Mouse (Mus musculus) adrenal gland, postnatal 4 days (tissue): ENCODE measurements at regions not wholly inside any gene's neighbourhood (a gene's known extent, or its start where the extent isn't known, plus 50 kb on each side); places are given as distances from the start of the nearest gene placed in this dataset.

Source experiments
- DNase-seq, 2 experiments: peaks; one replicate each; pipeline ENCODE4 v3.0.0; 2021 to 2022; ENCODE audit warnings: low spot score in 2 of 2, mixed read lengths in 2 of 2

GRCm38 (mm10) chr11:44330438-44330837 is 69.4 kb upstream of the Il12b start:
- DNase-seq = no peak

DNA sequence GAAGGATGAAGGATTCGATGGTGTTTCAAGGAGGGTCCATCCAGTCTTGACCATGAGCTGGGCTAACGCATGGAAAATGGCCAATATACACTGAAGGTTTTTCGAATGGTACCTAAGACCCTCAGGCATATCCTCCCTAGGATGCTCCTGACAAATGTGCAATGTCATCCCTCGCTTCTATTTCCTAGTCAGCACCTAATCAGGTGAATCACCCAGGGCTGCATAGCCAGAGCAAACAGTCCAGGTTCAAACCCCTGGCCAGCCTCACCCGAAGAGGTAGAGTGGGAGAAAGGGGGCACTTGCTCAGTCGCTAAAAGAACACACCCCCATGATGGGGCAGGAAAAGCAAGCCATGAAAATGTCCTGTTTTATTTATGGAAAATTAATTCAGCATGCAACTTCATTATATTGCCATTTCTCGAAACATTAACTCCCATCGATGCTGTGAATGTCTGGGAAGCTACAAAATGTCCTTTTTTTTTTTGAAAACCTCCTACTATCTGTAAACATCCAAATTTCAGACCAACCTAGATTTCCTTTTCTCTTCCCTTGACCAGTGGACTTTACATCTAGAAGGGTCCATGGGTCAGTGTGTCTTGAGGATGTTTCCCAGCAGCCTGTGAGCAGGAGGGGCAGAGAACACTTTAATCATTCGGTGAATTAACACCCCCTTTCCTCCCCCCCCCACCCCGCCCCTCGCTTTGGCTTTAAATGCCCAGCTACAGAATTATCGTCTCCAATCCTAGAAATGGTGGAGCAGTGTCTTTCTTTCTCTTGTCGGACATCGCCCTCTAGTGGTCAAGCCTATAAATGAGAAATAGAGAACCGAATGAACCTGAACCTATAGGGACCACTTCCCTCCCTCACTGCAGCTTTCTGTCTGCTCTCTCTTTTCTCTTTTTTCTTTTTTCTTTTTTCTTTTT is 68.8 kb upstream of the Il12b start:
- DNase-seq = peak in 1 of 2 experiments; percentile 38

- DNase-seq = no peak
Measured at GRCm38 (mm10) chr11:44331774-44332129, 68.1 kb upstream of the Il12b start.

DNA sequence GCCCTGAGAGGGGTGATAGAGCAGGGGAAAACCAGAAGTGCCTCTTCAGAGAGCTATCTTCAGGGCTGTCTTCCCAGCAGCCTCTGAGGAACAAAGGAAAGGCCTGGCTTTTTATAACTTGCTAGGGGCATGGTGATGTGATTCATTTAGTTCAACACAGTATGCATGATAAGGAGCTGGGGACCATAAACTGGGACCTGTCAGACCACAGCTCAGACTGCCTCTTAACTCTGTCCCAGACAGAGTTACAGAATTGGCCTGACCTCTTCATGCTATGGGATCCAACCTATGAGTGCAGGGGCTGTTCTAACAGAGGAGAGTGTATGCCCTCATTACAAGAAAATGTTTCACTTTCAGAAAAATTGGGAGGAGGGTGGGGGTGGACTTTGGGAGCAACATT is 59.3 kb upstream of the Il12b start:
- DNase-seq = no peak

DNA sequence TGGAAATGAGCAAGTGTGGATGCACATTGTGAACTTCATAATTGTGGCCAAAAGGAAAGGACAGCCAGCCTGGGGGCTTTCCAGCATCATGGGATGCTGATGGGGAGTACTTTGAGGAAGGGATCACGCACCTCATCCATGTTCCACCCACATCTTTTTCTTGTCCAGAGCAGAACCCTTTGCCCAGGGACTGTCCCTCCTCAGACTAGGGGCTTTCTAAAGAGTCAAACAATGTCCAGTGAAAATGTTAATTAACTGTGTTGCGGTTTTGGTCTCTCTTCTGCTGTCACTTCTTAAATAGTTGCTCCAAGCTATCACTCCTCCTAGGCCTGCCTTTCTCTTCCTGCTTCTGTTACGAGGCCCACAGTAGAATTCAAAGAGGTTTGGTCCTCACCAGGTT is 51.6 kb upstream of the Il12b start:
- no peak for DNase-seq

- no peak for DNase-seq
Measured at GRCm38 (mm10) chr11:44349546-44349945, 50.3 kb upstream of the Il12b start.
